Mouse (Mus musculus): ENCODE data around the gene Prickle2.

The Prickle2 gene

DNA sequence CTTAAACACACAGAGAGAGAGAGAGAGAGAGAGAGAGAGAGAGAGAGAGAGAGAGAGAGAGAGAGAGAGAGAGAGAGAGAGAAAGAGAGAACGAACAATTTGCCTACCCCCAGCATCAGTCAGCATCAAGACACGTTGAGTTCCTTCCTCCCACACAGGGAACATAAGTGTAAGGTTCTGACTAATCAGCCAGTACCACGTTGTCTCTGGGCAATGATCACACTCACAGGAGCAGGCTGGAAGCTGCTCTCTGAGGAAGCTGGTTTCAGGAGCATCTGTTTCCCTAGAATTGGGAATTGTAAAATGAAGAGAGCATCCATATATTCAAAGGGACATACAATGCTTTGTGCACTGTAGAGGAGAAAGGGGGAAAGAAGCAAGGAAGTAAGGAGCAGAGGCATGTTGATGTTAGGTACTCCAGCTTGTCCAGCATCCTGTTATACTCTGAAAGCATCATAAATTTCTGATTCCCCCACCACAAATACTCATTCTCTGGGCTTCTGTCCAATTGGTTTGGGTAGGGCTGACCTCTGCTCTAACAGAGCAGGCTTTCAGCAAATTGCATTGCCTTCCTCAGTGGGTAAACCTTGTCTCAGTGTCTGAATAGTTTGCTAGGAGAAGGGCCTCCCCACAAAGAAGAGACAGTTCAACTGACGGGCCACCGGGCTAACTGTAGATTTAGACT, 116.4 kb downstream of the Prickle2 start:
- Histone ChIP-seq H3K27me3 (ENCODE audit: control insufficient read depth, insufficient read depth, low read length, poor library complexity, severe bottlenecking) (no peaks in the 10 kb centered on the region), H3K36me3 (ENCODE audit: control insufficient read depth, insufficient read depth, low read length, poor library complexity, severe bottlenecking) (no peaks in the 10 kb centered on the region)
- no peak for DNase-seq (ENCODE audit: low read depth, low spot score)

DNA sequence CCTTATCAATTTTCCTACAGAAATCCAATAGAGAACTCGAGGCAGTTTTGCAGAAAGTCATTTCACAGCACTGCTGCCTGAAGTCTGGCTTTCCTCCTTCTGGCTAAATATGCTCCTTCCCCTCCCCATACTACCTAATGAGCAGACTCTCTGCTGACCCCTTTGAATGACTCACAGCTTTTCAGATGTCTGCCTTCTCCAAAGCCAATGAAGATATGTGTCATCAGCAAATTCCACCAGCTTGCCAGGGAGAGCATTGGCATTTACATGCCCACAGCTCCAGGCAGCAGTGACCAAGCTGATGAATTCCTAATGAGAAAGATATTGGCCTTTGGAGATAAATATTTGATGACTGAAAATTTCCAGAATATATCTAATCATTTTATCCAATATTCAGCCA, 121.9 kb downstream of the Prickle2 start:
- Histone ChIP-seq H3K27me3 (ENCODE audit: control insufficient read depth, insufficient read depth, low read length, poor library complexity, severe bottlenecking) (no peaks in the 10 kb centered on the region), H3K36me3 (ENCODE audit: control insufficient read depth, insufficient read depth, low read length, poor library complexity, severe bottlenecking) (no peaks in the 10 kb centered on the region)
- DNase-seq (ENCODE audit: low read depth, low spot score) = no peak

DNA sequence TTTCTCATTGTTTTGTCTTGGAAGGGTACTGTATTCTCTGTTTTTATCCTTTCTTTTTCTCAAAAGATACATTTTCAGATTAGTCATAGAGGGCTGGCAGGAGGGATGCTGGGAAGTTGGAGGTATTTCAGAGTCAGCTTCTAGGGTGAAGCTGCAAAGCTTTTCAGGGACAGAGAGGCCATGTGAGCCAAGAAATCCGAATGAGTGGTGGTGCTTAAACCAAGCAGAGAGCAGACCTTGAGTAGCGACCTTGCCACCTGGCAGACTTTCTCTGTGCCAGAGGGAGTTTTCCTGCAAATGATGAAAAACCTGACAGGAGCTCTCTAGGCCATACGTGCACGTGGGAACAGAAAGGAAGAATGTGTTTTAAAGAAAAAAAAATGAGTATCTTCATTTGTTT, 130.7 kb downstream of the Prickle2 start:
- H3K27me3 ChIP-seq (ENCODE audit: control insufficient read depth, insufficient read depth, low read length, poor library complexity, severe bottlenecking) = no peaks in the 10 kb centered on the region
- H3K36me3 ChIP-seq (ENCODE audit: control insufficient read depth, insufficient read depth, low read length, poor library complexity, severe bottlenecking) = no peaks in the 10 kb centered on the region
- no peak for DNase-seq (ENCODE audit: low read depth, low spot score)

DNA sequence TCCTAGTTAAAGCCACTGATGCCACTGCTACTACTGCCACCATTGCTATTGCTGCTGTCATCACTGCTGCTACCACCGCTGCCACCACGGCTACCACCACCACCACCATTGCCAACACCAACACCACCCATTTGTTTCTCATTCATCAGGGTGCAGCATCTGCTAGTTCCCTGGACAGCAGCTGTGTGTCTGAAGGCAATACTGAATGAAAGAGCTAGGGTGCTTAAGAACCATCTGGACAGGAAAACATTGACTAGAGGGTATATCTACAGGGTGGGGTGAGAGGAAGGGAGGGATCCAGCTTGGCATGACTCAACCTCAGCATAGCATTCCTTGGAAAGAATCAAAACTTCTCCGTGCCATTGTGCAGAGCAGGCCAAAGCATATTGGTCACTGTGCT, 133.8 kb downstream of the Prickle2 start:
- H3K36me3 ChIP-seq (ENCODE audit: control insufficient read depth, insufficient read depth, low read length, poor library complexity, severe bottlenecking) = no peaks in the 10 kb centered on the region
- H3K27me3 ChIP-seq (ENCODE audit: control insufficient read depth, insufficient read depth, low read length, poor library complexity, severe bottlenecking) = no peaks in the 10 kb centered on the region
- no peak for DNase-seq (ENCODE audit: low read depth, low spot score)

DNA sequence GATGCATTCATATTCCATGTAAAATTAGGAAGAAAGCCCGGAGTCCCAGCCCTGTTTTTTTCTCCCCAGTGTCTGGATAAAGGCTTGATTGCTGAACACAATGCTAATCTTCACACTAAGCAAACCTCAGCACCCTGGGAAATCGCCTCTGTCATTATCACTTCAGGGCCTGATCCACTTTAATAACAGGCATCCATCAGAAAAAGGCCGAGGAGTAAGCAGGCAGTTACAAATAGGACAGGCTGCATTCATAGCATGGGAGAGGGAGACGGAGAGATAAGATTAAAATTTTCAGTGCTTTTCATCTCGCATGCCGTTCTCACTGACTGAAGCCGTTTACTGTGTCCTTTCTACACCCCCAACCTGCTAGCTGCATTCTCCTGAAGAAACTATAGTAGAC, 135.9 kb downstream of the Prickle2 start:
- Histone ChIP-seq H3K27me3 (ENCODE audit: control insufficient read depth, insufficient read depth, low read length, poor library complexity, severe bottlenecking) (no peaks in the 10 kb centered on the region), H3K36me3 (ENCODE audit: control insufficient read depth, insufficient read depth, low read length, poor library complexity, severe bottlenecking) (no peaks in the 10 kb centered on the region)
- no peak for DNase-seq (ENCODE audit: low read depth, low spot score)

DNA sequence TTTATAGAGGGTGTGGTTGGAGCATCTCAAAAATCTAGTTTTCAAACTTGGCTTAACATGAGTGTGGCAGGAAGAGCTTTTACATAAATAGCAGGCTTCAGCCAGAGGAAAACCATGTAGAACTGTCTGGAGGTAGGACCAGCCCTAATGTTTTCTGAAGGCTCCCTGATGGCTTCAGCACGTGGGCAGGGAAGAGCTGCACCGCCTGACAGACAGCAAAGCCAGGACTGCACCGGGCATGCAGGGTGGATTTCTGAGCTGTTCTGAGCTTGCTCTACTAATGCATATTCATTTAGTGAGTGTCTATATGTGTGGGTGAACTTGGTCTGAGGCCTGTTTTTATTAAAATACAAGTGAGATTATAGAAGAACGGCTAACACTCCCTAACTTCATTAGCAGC, 136.7 kb downstream of the Prickle2 start:
- no peaks in the 10 kb centered on the region for H3K27me3 ChIP-seq (ENCODE audit: control insufficient read depth, insufficient read depth, low read length, poor library complexity, severe bottlenecking)
- DNase-seq (ENCODE audit: low read depth, low spot score) = no peak
- no peaks in the 10 kb centered on the region for H3K36me3 ChIP-seq (ENCODE audit: control insufficient read depth, insufficient read depth, low read length, poor library complexity, severe bottlenecking)

DNA sequence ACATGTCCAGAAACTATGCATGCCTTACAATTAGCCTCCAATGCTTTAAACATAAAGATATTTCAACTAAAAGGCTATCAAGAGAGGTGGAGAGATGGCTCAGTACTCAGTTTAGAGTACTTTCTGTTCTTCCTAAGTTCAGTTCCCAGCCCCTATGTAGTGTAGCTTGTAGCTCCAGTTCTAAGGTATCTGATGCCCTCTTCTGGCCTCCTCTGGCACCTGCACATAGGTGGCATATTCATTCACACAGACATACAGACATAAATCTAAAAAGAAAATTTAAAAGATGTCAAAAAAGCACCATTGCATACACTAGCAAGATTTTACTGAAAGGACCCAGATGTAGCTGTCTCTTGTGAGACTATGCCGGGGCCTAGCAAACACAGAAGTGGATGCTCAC, 146.7 kb downstream of the Prickle2 start:
- DNase-seq (ENCODE audit: low read depth, low spot score) = no peak
- no peaks in the 10 kb centered on the region for H3K27me3 ChIP-seq (ENCODE audit: control insufficient read depth, insufficient read depth, low read length, poor library complexity, severe bottlenecking)
- no peaks in the 10 kb centered on the region for H3K36me3 ChIP-seq (ENCODE audit: control insufficient read depth, insufficient read depth, low read length, poor library complexity, severe bottlenecking)

DNA sequence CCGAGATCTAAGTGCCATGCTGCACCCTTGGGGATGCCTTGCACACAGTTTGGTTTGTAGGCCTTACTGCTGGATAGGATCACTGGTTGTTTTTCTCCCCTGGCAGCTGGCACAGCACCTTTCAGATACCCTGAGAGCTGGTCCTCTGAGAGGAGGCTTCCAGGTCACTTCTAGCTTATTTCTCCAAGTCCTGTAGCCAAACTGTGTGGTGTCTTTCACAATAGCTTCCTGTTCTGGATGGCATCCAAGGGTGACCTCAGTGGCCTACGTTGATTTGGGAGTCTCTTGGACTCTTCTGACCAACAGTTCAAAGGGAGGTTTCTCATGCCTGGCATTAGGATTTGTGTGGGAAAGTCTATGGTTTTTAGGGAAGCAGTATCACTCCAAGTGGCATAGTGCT, 150.3 kb downstream of the Prickle2 start:
- no peaks in the 10 kb centered on the region for H3K27me3 ChIP-seq (ENCODE audit: control insufficient read depth, insufficient read depth, low read length, poor library complexity, severe bottlenecking)
- no peak for DNase-seq (ENCODE audit: low read depth, low spot score)
- H3K36me3 ChIP-seq (ENCODE audit: control insufficient read depth, insufficient read depth, low read length, poor library complexity, severe bottlenecking) = no peaks in the 10 kb centered on the region

DNA sequence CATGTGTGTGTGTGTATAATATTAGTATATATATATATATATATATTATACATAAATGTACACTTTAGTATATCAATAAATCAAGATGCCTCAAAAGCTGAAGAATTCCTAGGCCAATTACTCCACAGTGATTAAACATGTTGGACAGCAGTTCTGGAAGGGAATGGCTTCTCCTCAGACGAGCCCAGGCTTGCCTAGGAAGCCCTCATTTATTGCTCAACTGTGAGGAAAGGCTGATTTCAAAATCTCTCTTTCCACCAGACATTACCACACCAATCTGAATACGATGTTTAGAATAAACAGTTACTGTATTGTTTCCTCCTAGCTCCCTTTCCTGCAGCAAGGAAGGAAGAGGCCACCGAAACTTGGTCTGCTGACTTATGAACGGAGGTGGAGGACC, 152.9 kb downstream of the Prickle2 start:
- Histone ChIP-seq H3K36me3 (ENCODE audit: control insufficient read depth, insufficient read depth, low read length, poor library complexity, severe bottlenecking) (no peaks in the 10 kb centered on the region), H3K27me3 (ENCODE audit: control insufficient read depth, insufficient read depth, low read length, poor library complexity, severe bottlenecking) (no peaks in the 10 kb centered on the region)
- no peak for DNase-seq (ENCODE audit: low read depth, low spot score)

DNA sequence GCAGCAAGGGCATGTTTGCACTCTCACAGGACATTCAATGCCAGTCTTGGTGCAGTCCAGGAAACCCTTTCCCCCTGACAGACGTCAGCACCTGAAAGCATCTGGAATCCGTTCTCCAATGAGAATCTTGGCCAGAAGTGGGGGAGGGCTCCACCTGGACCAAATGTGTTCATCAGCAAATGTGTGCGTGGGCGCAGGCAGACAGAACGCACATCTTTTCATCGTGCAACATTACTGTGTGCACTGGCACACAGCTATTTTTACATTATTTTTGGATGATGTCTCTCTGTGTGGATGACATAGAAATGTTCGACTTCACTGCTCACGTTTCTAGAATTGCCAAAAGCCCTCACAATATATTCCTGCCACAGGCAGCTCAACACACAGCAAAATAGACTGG, 156.7 kb downstream of the Prickle2 start:
- no peak for DNase-seq (ENCODE audit: low read depth, low spot score)
- Histone ChIP-seq H3K27me3 (ENCODE audit: control insufficient read depth, insufficient read depth, low read length, poor library complexity, severe bottlenecking) (no peaks in the 10 kb centered on the region), H3K36me3 (ENCODE audit: control insufficient read depth, insufficient read depth, low read length, poor library complexity, severe bottlenecking) (no peaks in the 10 kb centered on the region)

DNA sequence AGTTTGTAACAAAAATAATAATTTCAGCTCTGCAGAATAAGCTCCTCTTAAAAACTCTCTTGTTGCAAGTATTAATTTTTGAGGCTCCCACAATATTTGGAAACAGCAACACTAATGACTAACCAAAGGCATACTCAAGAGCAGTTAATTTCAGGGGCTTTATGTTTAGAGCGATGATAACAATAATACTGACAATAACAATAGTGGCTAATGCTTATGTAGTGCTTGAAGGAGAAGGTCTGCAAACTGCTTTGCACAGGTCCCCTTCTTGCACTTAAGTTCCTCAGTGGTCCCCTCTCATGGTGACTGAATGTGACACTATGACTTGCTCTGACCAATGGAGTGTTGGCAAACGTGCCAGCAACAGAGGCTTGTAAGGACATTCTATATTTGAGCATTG, 160.8 kb downstream of the Prickle2 start:
- Histone ChIP-seq H3K27me3 (ENCODE audit: control insufficient read depth, insufficient read depth, low read length, poor library complexity, severe bottlenecking) (no peaks in the 10 kb centered on the region), H3K36me3 (ENCODE audit: control insufficient read depth, insufficient read depth, low read length, poor library complexity, severe bottlenecking) (no peaks in the 10 kb centered on the region)
- no peak for DNase-seq (ENCODE audit: low read depth, low spot score)

DNA sequence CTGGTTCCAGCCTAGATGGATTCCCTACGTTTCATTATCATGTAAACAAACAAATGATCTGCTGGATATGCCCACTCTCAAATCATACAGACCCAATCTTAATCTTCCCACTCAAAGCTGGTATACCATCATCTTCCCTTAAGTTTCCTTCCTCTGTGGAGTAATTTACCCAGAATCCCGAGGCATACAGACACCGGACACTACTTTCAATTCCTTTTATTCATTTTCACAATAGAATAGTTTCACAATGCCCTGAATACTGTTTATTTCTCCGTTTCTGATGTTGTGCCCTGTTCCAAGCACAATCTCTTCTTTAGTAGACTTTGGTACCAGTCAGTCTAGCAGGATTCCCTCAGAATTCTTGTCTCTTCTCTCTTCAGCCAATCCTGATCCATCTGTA, 162.1 kb downstream of the Prickle2 start:
- Histone ChIP-seq H3K36me3 (ENCODE audit: control insufficient read depth, insufficient read depth, low read length, poor library complexity, severe bottlenecking) (no peaks in the 10 kb centered on the region), H3K27me3 (ENCODE audit: control insufficient read depth, insufficient read depth, low read length, poor library complexity, severe bottlenecking) (no peaks in the 10 kb centered on the region)
- DNase-seq (ENCODE audit: low read depth, low spot score) = no peak

DNA sequence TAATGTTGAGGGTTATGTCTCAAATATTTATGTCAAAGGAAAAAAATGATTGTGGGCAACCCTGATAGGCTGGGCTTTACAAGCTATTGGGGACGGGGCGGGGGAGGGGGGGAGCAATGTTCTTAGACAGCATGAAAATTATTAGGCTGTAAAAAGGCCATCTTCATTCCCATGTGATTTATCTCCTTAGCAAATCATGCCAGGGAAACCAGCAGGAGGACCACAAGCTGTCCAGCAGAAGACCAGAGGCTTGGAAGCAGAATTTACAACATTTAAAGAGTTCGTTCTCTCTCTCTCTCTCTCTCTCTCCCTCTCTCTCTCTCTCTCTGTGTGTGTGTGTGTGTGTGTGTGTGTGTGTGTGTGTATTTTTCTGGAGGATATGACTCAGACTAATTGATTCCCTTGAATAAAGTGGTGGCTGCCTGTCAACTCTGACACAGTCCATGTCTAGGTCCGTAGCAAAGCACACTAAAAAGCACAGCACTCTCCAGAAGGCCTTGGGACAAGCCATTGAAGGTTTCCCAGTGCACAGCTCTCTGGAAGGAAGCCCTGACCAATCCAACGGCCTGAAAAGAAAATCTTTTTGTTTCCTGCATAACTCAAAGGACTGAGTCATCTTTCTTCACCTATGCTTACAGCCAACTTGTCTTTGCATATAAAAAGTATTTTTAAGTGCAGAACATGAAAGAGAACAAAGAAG, 163.4 kb downstream of the Prickle2 start:
- no peaks in the 10 kb centered on the region for H3K27me3 ChIP-seq (ENCODE audit: control insufficient read depth, insufficient read depth, low read length, poor library complexity, severe bottlenecking)
- no peak for DNase-seq (ENCODE audit: low read depth, low spot score)
- no peaks in the 10 kb centered on the region for H3K36me3 ChIP-seq (ENCODE audit: control insufficient read depth, insufficient read depth, low read length, poor library complexity, severe bottlenecking)

DNA sequence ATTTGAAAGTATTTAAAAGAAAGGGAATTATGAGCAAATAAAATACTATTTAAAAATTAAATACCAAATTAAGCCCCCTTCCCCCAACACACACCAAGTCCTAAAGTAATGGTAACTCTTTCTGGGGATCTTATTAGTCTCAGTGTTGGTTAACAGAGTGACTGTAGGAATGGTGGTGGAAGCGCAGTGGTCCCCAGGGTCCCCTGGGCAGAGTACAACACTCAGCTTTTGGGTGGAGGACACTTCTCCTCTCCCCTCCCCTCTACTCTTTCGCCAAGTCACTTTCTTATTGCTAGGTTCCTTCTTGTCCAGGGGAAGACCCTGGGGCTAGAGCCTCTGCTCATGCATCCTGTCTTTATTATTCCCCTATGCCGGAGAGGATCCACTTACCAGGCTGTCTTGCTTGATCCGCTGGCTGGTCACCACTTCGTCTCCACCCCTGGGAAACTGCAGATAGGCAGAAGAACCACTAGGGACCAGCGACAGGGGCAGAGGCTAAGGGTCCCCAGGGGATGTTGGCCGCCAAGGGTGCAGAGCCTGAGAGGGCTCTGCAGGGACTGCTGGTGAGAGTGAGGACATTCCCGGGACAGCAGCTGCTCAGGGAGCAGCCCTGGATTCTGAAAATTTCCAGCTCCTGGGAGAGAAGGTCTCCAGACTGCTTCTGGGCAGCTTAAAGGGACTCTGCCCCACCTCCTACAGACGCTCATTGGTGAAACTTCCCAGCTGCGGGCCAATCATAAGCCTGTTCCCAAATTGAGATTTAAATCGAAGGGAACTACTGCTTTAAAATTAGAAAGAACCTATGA, 171.5 kb downstream of the Prickle2 start:
- Histone ChIP-seq H3K27me3 (ENCODE audit: control insufficient read depth, insufficient read depth, low read length, poor library complexity, severe bottlenecking) (no peaks in the 10 kb centered on the region), H3K36me3 (ENCODE audit: control insufficient read depth, insufficient read depth, low read length, poor library complexity, severe bottlenecking) (no peaks in the 10 kb centered on the region)
- no peak for DNase-seq (ENCODE audit: low read depth, low spot score)

DNA sequence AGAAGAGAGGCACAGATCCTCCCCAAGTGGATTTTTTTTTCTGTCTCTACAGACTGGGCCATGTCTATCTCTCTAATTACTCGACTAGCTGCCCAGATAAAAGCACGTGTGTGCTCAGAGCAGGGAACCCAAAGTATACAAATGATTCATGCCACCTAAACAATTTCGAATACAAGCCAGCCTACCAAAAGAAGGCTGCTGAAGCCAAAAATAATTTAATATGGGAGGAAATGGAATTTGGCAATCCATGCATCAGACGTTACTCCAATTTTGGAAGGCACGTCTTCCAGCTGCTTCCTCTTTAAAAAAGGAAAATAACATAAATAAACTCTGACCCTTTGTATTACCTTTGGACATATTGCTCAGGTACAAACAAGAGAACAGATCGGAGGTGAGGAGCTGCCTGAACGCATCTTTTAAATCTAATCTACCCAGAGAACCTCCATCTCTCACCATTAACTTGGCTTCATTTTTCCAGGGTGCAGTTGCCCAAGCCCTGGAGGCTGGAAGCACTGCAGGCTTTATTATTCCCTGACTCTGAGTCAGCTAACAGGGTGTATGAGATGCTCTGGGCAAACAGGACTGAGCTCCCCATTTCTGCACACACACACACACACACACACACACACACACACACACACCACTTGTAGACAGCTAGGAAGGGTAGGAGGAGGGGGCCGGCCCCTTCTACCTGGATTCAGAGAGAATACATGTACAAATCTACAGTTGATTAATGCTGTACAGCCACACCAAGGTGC, 172.5 kb downstream of the Prickle2 start:
- Histone ChIP-seq H3K36me3 (ENCODE audit: control insufficient read depth, insufficient read depth, low read length, poor library complexity, severe bottlenecking) (no peaks in the 10 kb centered on the region), H3K27me3 (ENCODE audit: control insufficient read depth, insufficient read depth, low read length, poor library complexity, severe bottlenecking) (no peaks in the 10 kb centered on the region)
- DNase-seq (ENCODE audit: low read depth, low spot score) = no peak

All from splenic B cell, adult 2 months (primary cell).